In the genomic region with DNA sequence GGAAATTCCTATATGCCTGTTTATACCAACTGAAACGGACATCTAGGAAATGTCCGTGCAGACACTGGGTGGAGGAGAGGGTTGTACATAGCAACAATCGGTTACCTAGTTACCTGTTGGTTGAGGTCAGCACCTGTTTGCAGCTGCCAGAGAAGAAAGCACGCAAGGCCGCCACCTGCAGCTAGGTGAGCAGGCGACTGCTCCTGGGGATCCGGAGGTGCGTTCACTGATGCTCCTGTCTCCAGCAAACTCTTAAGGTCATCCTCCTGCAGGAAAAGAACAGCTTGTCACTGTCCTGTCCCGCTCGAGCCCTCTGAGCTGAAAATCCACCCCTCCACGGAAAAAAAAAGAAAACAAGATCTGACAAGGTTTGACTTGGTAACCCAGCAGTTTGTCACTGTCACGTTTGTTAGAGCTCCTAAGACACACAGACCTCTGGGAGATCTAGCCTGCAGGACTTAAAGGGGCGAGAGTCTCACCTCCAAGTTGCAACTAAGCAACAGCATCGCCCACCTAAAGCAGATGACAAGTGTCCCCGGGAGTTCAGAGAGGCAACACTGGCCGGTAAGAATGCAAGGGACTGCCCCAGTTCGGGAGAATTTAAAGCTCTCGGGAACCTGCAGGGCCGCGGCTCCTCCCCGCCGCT, we compare ENCODE assay signal across 9 mouse cellular contexts. TPM values are rescaled to one million over a fixed set of nuclear protein-coding genes. Genes with fewer than 3 reads are reported as not detected.
DNase-seq lines count a peak whose midpoint lies in the region; ATAC-seq lines count a peak whose summit lies in the region.
"Had no signal": no experiment of that assay in that cellular context is flagged by ENCODE, and none has a peak within 500 bp of the region (broad histone marks: within the 10 kb centered on the region; RNA-seq: fewer than 3 reads in every experiment).

Lrp2bp (plus strand) TSS at position 166 of the 646 bp plus-strand sequence.

- H3K36me3 ChIP-seq in hindbrain, embryonic 16.5 days (ENCODE audit: control insufficient read depth, insufficient read depth, low read length), result peaks cover 13% of the 10 kb centered on the region
- H3K36me3 ChIP-seq in liver, embryonic 11.5 days (ENCODE audit: control insufficient read depth, insufficient read depth, low read length), result peaks cover 14% of the 10 kb centered on the region; the same call in 1 of the 2 replicates
- peaks cover 17% of the 10 kb centered on the region; the same call in 1 of the 2 replicates for H3K36me3 ChIP-seq in neural tube, embryonic 12.5 days

- no peaks in the 10 kb centered on the region for H3K27me3 ChIP-seq in hindbrain, embryonic 16.5 days (replicated peaks; ENCODE audit: control insufficient read depth, insufficient read depth, low read length)
- no peaks in the 10 kb centered on the region for H3K27me3 ChIP-seq in liver, embryonic 11.5 days (replicated peaks; ENCODE audit: control insufficient read depth, insufficient read depth, low read length)
- H3K27me3 ChIP-seq in neural tube, embryonic 12.5 days (replicated peaks), result no peaks in the 10 kb centered on the region
- H3K27me3 ChIP-seq: Patski had no signal

- H3K9me3 ChIP-seq in hindbrain, embryonic 16.5 days (ENCODE audit: control insufficient read depth, low read length), result no peaks in the 10 kb centered on the region
- no peaks in the 10 kb centered on the region for H3K9me3 ChIP-seq in liver, embryonic 11.5 days (ENCODE audit: control insufficient read depth, low read length)
- no peaks in the 10 kb centered on the region for H3K9me3 ChIP-seq in neural tube, embryonic 12.5 days

- peak within 1 kb of the TSS; percentile 76 for H3K9ac ChIP-seq in hindbrain, embryonic 16.5 days (ENCODE audit: low read depth, low read length)
- H3K9ac ChIP-seq in liver, embryonic 11.5 days (ENCODE audit: low read depth, low read length), result peak within 1 kb of the TSS; percentile 83
- peak within 1 kb of the TSS; percentile 78 for H3K9ac ChIP-seq in neural tube, embryonic 12.5 days

- WGBS in hindbrain, embryonic 16.5 days, result 2% methylated on average over 20 of the region's 22 CpGs
- WGBS in liver, embryonic 11.5 days, result 6% methylated on average over 22 of the region's 22 CpGs
- WGBS in neural tube, embryonic 12.5 days, result 4% methylated on average over 22 of the region's 22 CpGs

- H3K4me1 ChIP-seq in hindbrain, embryonic 16.5 days (ENCODE audit: control insufficient read depth, insufficient read depth, low read depth, low read length), result peaks cover 5% of the 10 kb centered on the region; the same call in 1 of the 2 replicates
- peaks cover 2% of the 10 kb centered on the region for H3K4me1 ChIP-seq in liver, embryonic 11.5 days (replicated peaks; ENCODE audit: control insufficient read depth, insufficient read depth, low read length)
- peaks cover 5% of the 10 kb centered on the region for H3K4me1 ChIP-seq in neural tube, embryonic 12.5 days

- H3K4me2 ChIP-seq in hindbrain, embryonic 16.5 days (ENCODE audit: low read length), result peak within 1 kb of the TSS; percentile 81
- peak within 1 kb of the TSS; percentile 89 for H3K4me2 ChIP-seq in liver, embryonic 11.5 days
- H3K4me2 ChIP-seq in neural tube, embryonic 12.5 days (replicated peaks), result peak within 1 kb of the TSS; percentile 86

- peak; percentile 0; the same call in 1 of the 2 replicates for ATAC-seq in hindbrain, embryonic 16.5 days
- ATAC-seq in liver, embryonic 11.5 days (replicated peaks; ENCODE audit: low FRiP score), result peak; percentile 41
- ATAC-seq in neural tube, embryonic 12.5 days (ENCODE audit: low FRiP score, low read depth), result peak; percentile 24

- peak within 1 kb of the TSS; percentile 96 for H3K27ac ChIP-seq in hindbrain, embryonic 16.5 days (ENCODE audit: low read depth, low read length)
- peak within 1 kb of the TSS; percentile 77 for H3K27ac ChIP-seq in liver, embryonic 11.5 days (ENCODE audit: low read depth, low read length)
- H3K27ac ChIP-seq in neural tube, embryonic 12.5 days, result peak within 1 kb of the TSS; percentile 94

- H3K4me3 ChIP-seq in hindbrain, embryonic 16.5 days (ENCODE audit: low read length), result peak within 1 kb of the TSS; percentile 52
- H3K4me3 ChIP-seq in liver, embryonic 11.5 days (ENCODE audit: low read depth, low read length), result peak within 1 kb of the TSS; percentile 49
- H3K4me3 ChIP-seq in neural tube, embryonic 12.5 days, result peak within 1 kb of the TSS; percentile 46

- DNase-seq in cerebellum, adult 11-12 months, result peak; percentile 69
- DNase-seq in cerebellum, adult 8-10 months, result no peak
- DNase-seq in urinary bladder, postnatal 36 days (ENCODE audit: low spot score in 2 of 2), result peak; percentile 25
- DNase-seq in urinary bladder, postnatal 4 days (ENCODE audit: low spot score in 2 of 2), result no peak
- DNase-seq in liver, embryonic 11.5 days (ENCODE audit: low spot score), result no peak
- no peak for DNase-seq in embryo, embryonic 10.5 days (ENCODE audit: low spot score)

RNA-seq across cellular contexts. Expression of gene Lrp2bp, which starts in this region (rescaled TPM):
- 0.54 and 0.84 TPM in 2 replicates for polyA plus RNA-seq in hindbrain, embryonic 16.5 days (2015; fragmentation: Nextera tagmentation; extraction: Ambion mirVana)
- polyA plus RNA-seq in liver, embryonic 11.5 days (2014; fragmentation: Nextera tagmentation; extraction: Ambion mirVana), result 0.29 and 0.40 TPM in 2 replicates
- 0.09 and 0.31 TPM in 2 replicates for polyA plus RNA-seq in neural tube, embryonic 12.5 days (2016; fragmentation: Nextera tagmentation; extraction: Ambion mirVana)

Comparison
In these comparisons a context has a peak if more than half of its experiments do, and no peak if none do; other contexts are left out.
1. DNase-seq: peak in cerebellum, adult 11-12 months (single experiment) and urinary bladder, postnatal 36 days (2 of 2); none in cerebellum, adult 8-10 months (single experiment), urinary bladder, postnatal 4 days (0 of 2), liver, embryonic 11.5 days (single experiment) and embryo, embryonic 10.5 days (single experiment).
2. Peak in ATAC-seq, H3K4me3 ChIP-seq, H3K27ac ChIP-seq, H3K9ac ChIP-seq and H3K4me2 ChIP-seq in hindbrain, embryonic 16.5 days; RNA of the gene not detected or under 1 TPM.
3. Peak in ATAC-seq, H3K4me3 ChIP-seq, H3K27ac ChIP-seq, H3K9ac ChIP-seq and H3K4me2 ChIP-seq in liver, embryonic 11.5 days; RNA of the gene not detected or under 1 TPM.
4. Peak in ATAC-seq, H3K4me3 ChIP-seq, H3K27ac ChIP-seq, H3K9ac ChIP-seq and H3K4me2 ChIP-seq in neural tube, embryonic 12.5 days; RNA of the gene not detected or under 1 TPM.
5. Peak in every context shown above with its lines, with median percentiles within 50 percentile points of each other: ATAC-seq, H3K27ac ChIP-seq, H3K4me2 ChIP-seq, H3K4me3 ChIP-seq and H3K9ac ChIP-seq.